Mouse (Mus musculus) kidney, postnatal 36 days (tissue): ENCODE measurements around the gene Gm6034.
"Not testable (repeated sequence)": the region's sequence is repeated elsewhere in the genome, so short reads cannot be mapped to it uniquely, and the experiment has no call there.

Experiments used
- DNase-seq, 2 experiments: peaks; one replicate each; pipeline ENCODE4 v3.0.0; 2021 to 2022; ENCODE audit warnings: mixed read lengths in 2 of 2

Gm6034 gene

DNA sequence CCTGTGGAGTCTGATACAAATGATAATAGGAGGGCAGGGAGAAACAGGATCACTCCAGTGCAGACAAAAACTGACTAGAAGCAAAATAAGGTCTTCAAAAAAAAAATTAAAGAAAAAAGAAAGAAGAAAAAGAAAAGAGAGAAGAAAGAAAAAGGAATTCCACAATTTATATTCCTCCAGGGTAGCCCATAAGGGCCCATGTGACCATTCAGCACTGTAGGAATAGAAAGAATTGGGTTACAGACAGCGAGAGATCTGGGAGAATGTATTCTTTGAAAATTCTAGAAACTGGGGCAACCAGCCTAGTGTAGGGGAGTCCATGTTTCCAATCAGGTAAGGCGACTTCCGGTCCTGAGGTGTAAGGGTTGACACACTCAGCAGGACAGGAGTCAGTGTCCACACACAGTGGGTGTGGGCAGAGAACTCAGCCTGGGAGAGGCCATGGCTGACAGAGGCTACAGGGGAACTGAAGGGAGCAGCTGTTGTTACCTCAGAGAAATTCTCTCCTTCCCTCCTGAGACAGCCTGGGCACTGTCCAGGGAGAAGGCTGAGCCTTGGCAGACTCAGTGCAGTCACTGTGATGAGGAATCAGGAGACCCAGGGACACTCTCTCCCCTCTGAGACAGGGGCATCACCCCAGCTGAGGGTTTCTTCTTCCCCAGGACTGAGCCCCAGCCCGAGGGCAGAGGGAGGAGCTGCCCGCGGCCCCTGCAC is 39.9 kb downstream of the Gm6034 start:
- DNase-seq = peak in 1 of 2 experiments; percentile 4

DNA sequence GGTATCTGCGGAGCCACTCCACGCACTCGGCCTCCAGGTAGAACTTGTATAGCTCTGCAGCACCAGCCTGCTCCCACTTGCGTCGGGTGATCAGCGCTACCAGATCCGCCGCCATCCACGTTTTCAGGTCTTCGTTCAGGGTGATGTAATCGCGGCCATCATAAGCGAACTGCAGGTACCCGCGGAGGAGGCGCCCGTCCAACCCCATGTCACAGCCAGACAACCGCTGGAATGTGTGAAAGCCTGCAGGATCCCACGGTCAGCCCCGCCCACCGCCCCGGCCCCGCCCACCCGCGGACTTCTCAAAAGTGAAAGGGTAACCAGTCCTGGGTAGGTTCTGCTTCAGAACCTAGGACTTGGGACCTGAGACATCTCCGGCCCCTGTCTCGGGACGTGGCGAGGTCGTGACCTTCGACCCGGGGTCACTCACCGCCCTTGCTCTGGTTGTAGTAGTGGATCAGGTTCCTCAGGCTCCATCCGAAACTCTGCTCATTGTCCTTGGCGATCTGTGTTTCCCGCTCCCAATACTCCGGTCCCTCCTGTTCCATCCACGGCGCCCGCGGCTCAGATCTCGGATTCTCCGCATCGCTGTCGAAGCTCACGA is 40.6 kb downstream of the Gm6034 start:
- peak; percentile 70 to 85 for DNase-seq

DNA sequence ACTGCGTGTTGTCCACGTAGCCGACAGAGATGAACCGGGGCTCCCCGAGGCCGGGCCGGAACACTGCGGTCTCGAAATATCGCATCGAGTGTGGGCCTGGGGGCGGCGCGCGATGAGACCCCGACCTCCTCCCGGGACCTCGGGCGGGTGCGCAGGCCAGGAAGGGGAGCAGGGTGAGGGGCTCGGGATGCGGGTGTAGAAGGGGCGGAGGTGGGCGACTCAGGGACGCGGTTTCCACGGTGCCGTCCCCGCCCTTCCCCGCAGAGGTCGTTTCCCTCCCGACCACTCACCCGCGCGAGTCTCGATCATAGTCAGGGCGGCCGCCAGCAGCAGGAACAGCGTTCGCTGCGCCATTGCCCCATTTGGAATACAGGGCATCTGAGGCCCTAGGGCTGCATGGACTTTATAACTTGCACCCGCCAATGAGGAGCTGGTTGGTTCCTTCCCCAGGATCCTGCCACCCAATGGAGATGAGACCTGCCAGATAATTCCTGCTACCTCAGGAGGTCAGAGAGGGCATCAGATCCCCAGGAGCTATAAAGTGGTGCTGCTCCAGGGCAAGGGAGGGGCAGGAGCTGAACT is 41.2 kb downstream of the Gm6034 start:
- peak; percentile 11 to 24 for DNase-seq

DNA sequence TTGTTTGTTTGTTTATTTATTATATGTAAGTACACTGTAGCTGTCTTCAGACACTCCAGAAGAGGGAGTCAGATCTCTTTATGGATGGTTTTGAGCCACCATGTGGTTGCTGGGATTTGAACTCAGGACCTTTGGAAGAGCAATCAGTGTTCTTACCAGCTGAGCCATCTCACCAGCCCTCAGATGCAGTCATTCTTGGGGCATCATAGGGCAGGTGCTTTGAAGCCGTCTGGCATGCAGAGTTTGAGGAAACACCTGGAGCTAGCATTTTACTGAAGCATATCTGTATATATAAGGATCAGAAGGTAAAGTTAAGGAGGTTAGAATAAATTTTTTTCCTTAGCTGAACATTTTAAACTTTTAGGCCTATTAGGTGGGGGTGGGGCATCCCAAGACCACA is 43.2 kb downstream of the Gm6034 start:
- DNase-seq = not testable (repeated sequence)

DNA sequence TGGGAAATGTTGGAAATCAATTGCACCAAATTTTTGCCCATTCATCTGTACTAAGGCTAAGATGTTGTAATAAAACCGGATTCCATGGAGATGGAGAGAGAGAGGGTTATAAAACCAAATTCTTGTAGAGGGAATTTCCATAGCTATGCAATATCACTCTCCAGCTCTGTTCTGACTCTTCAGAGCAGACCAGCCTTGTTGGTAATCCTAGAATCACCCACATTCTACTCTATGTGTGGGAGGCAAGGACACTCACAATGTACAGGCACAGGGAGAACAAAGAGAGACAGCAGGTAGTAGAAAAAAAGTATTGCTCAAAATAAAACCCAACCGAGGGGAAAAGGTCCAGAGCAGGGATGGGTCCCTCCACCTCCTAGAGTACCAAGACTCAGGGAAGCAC is 49.2 kb downstream of the Gm6034 start:
- DNase-seq = not testable (repeated sequence)

DNA sequence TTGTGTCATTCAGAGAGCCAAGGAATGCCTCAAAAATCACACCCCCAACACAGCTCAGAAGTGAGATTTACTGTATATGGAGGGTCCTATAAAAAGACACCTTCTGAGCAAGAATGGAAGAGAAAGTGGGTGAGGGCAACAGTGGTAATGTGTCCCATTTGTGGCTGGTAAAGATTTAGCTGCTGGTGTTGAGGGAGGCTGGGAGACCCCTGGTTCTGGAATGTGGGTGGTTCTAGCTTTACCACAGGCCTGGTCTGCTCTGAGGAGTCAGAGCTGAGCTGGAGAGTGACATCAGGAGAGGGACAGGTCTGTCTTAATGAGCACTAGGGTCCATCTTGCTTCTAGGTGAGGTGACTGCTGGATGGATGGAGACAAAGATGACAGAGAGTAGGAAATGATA is 49.8 kb downstream of the Gm6034 start:
- not testable (repeated sequence) for DNase-seq

DNA sequence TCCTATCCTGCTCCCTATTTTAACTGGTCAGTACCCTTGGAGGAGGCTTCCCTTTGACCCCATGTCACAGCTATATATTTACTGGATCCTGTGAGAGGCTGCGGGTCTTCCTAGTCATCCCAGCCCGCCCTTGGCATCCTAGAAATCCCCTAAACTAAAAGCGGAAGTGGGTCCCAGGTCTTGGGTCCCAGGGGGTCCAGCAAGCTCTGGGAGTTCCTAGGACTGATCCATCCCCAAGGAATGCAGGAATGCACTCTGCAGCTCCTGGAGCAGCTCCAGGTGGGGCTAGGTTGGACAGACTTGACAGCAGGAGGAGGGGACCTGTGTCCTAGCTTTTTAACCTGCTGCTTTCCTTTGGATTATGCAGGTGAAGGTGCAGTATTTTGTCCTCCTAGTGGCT is 51.2 kb downstream of the Gm6034 start:
- DNase-seq = no peak

DNA sequence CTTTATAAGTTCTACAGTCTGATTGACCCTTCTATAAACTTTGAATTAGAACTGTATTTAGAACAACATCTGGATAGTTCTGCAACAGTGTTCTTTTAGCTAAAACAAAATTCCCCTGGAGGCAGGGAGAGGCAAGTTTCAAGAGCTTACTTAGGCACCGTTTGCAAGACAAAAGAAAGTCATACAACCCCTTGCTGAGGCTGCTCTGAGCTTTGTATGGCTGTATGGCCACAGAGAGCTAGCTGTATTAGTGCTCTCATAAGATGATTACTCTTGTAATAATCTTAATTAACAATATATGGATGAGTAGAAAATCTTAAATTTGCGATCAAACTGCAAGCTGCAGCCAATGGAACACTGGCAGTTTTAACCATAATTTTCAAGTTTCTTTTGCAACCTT is 56.8 kb downstream of the Gm6034 start:
- not testable (repeated sequence) for DNase-seq

DNA sequence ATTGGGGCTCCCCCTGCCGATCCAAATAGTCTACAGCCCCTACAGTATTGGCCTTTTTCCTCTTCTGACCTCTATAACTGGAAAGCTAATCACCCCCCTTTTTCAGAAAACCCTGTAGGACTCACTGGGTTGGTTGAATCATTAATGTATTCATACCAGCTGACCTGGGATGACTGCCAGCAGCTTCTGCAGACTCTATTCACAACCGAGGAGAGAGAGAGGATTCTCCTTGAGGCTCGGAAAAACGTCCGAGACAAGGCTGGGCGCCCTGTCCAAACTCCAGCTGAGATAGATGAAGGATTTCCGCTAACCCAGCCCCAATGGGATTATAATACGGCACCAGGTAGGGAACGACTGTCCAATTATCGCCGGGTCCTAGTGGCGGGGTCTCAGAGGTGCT is 59.3 kb downstream of the Gm6034 start:
- peak; percentile 62 to 79 for DNase-seq
